In genomic region chr13:59323933-59324332, GRCm38 (mm10) we compare ENCODE assay signal across 20 mouse cellular contexts.
"Had no signal": no experiment of that assay in that cellular context is flagged by ENCODE, and none has a peak within 500 bp of the region (broad histone marks: within the 10 kb centered on the region; RNA-seq: fewer than 3 reads in every experiment).

No protein-coding gene starts in this region.

- H3K9me3 ChIP-seq: heart, embryonic 13.5 days; heart, embryonic 15.5 days; hindbrain, embryonic 13.5 days; hindbrain, embryonic 15.5 days; limb, embryonic 13.5 days; limb, embryonic 15.5 days; liver, embryonic 12.5 days had no signal

- H3K36me3 ChIP-seq: heart, embryonic 13.5 days; heart, embryonic 15.5 days; hindbrain, embryonic 13.5 days; hindbrain, embryonic 15.5 days; limb, embryonic 13.5 days; limb, embryonic 15.5 days; liver, embryonic 12.5 days had no signal

- ATAC-seq: hindbrain, postnatal 0 days; intestine, embryonic 16.5 days; liver, embryonic 12.5 days had no signal

- H3K27ac ChIP-seq: gastrocnemius, adult 2 months; heart, adult 2 months; heart, embryonic 13.5 days; heart, embryonic 15.5 days; hindbrain, embryonic 13.5 days; hindbrain, embryonic 15.5 days; hindbrain, postnatal 0 days; kidney, postnatal 0 days; limb, embryonic 13.5 days; limb, embryonic 15.5 days; liver, embryonic 12.5 days had no signal

- H3K9ac ChIP-seq: heart, embryonic 13.5 days; heart, embryonic 15.5 days; hindbrain, embryonic 13.5 days; hindbrain, embryonic 15.5 days; limb, embryonic 13.5 days; limb, embryonic 15.5 days; liver, embryonic 12.5 days had no signal

- DNase-seq: gastrocnemius, adult 2 months; gastrocnemius, postnatal 14 days; gastrocnemius, postnatal 36 days; heart, adult 11 months; heart, adult 2 months; kidney, adult 11 months; kidney, adult 2 months; layer of hippocampus, adult 9-11 months; layer of hippocampus, postnatal 36 days had no signal

- H3K4me1 ChIP-seq: heart, embryonic 13.5 days; heart, embryonic 15.5 days; hindbrain, embryonic 15.5 days; limb, embryonic 13.5 days; limb, embryonic 15.5 days; liver, embryonic 12.5 days had no signal

- H3K4me3 ChIP-seq: gastrocnemius, adult 2 months; heart, adult 2 months; heart, embryonic 13.5 days; heart, embryonic 15.5 days; hindbrain, embryonic 13.5 days; hindbrain, embryonic 15.5 days; limb, embryonic 13.5 days; limb, embryonic 15.5 days; liver, embryonic 12.5 days had no signal

- H3K4me2 ChIP-seq: heart, embryonic 11.5 days; heart, embryonic 13.5 days; heart, embryonic 15.5 days; hindbrain, embryonic 13.5 days; hindbrain, embryonic 15.5 days; limb, embryonic 13.5 days; limb, embryonic 15.5 days; liver, embryonic 12.5 days had no signal

- H3K27me3 ChIP-seq: heart, embryonic 13.5 days; heart, embryonic 15.5 days; hindbrain, embryonic 13.5 days; hindbrain, embryonic 15.5 days; limb, embryonic 13.5 days; liver, embryonic 12.5 days had no signal
